Mouse (Mus musculus) heart, postnatal 0 days (tissue): Measurements from ENCODE around the gene Olfr1043.

Source experiments
- CTCF ChIP-seq: IDR thresholded peaks from 2 replicates; pipeline ENCODE4 v1.5.1; 2016; ENCODE audit warnings: antibody characterized with exemption, control low read depth, low read depth
- EP300 ChIP-seq: IDR thresholded peaks from 2 replicates; pipeline ENCODE4 v1.6.1; 2016; ENCODE audit warnings: antibody characterized with exemption, low read depth

DNA sequence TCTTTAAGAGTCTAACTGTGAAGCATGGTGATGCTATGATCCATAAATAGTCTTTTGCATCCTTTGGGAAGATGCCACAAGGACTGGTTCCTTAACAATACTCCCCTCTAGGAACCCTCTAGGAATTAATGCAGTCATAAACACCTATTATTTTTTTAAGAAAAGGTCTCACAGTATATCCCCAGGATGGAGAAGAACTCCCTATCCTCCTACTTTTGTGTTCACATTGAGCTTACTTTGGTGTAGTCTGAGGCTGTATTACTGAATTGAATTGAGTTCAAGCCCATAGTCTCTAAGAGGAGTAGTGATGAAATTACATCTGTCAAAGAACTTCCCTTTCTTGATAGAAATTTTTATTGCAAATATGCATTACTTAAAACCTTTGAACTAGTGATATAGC is 35.6 kb upstream of the Olfr1043 start, which contains the start of gene Olfr1045:
- no peak for TF ChIP-seq EP300
- no peak for TF ChIP-seq CTCF
